Mouse (Mus musculus) megakaryocyte, embryonic 14.5 days (primary cell): ENCODE measurements around the gene Gnao1. TPM values are rescaled to one million over a fixed set of nuclear protein-coding genes. Genes with fewer than 3 reads are reported as not detected.

ENCODE experiments used
- H3K27me3 ChIP-seq: replicated peaks from 2 replicates; pipeline ENCODE3; 2012; ENCODE audit warnings: inconsistent platforms
- H3K36me3 ChIP-seq: replicated peaks from 2 replicates; pipeline ENCODE3; 2012; ENCODE audit warnings: low read length, inconsistent platforms, mixed read lengths
- H3K4me1 ChIP-seq: 2 replicates; pipeline ENCODE4 v1.6.1; 2012; ENCODE audit warnings: inconsistent platforms
- H3K4me3 ChIP-seq: replicated peaks from 2 replicates; pipeline ENCODE3; 2012; ENCODE audit warnings: moderate library complexity, mild to moderate bottlenecking, inconsistent platforms
- H3K9me3 ChIP-seq: 2 replicates; pipeline ENCODE4 v1.6.1; 2012; ENCODE audit warnings: inconsistent platforms
- FLI1 ChIP-seq: IDR thresholded peaks from 2 replicates; pipeline ENCODE4 v1.6.1; 2012; ENCODE audit warnings: low read length, inconsistent platforms, mixed read lengths
- GATA1 ChIP-seq: IDR thresholded peaks from 3 replicates; pipeline ENCODE4 v1.6.1; 2012; ENCODE audit warnings: mixed read lengths, low read length, inconsistent platforms, borderline replicate concordance
- polyA plus RNA-seq: library from polyadenylated mRNA; stranded (reverse); fragments of >175 nt; gene quantifications from 2 replicates; pipeline ENCODE4 v1.2.3, GENCODE M21; 2012; ENCODE audit warnings: low replicate concordance; ENCODE audit not compliant: insufficient read depth

Gene Gnao1
- polyA plus RNA-seq, 1 experiment, result not detected

DNA sequence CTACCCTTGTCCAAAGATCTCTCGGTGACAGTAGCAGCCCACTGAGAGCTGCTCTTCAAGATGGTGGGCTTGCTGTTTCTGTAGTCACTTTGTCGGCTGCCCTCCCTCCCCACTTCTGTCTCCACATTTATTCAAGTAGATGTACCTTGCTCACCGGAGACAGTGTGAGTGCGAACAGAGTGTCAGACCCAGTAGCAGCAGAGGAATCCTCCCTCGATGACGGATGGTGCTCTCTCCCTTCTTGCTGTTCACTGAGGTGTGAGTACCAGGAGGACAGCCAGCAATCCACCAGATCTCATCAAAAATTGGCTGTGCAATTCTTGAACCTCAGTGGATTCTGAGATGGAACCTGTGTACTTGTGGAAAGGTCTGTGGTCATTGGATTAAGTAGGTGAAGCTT lies 6.5 kb downstream of the Gnao1 start:
- no peak for TF ChIP-seq GATA1
- TF ChIP-seq FLI1, result no peak
- Histone ChIP-seq H3K4me1 (peaks cover 16% of the 10 kb centered on the region), H3K36me3 (no peaks in the 10 kb centered on the region), H3K4me3 (no peak overlapping the region), H3K27me3 (peaks cover 60% of the 10 kb centered on the region), H3K9me3 (peaks cover 7% of the 10 kb centered on the region)

DNA sequence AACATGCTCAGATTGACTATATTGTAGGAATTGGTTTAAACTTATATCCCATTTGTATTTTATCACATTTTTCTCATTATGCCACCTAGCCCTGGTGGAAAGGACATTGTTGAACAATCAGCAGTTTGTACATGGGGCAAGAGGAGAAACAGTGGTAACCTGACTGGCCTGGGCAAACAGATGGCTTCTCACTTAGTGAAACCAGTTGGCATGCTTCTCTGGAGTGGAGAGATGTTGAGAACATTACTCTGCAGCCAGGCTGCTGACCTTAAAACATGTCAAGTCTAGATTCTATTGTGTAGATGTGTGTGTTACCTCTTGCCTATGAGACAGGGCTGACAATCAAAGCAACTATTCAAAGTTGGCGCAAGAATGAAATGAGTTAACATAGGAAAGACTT lies 7.6 kb downstream of the Gnao1 start:
- peaks cover 49% of the 10 kb centered on the region for H3K27me3 ChIP-seq
- no peaks in the 10 kb centered on the region for H3K9me3 ChIP-seq
- H3K36me3 ChIP-seq, result no peaks in the 10 kb centered on the region
- no peak overlapping the region for H3K4me3 ChIP-seq
- TF ChIP-seq FLI1 (no peak), GATA1 (no peak)
- peaks cover 12% of the 10 kb centered on the region for H3K4me1 ChIP-seq

GRCm38 (mm10) chr8:93819929-93820328 lies 10.2 kb downstream of the Gnao1 start:
- H3K9me3 ChIP-seq, result no peaks in the 10 kb centered on the region
- H3K4me1 ChIP-seq, result no peaks in the 10 kb centered on the region
- TF ChIP-seq GATA1 (no peak), FLI1 (no peak)
- no peaks in the 10 kb centered on the region for H3K36me3 ChIP-seq
- H3K4me3 ChIP-seq, result no peak overlapping the region
- H3K27me3 ChIP-seq, result peaks cover 27% of the 10 kb centered on the region

GRCm38 (mm10) chr8:93821327-93821726 lies 11.6 kb downstream of the Gnao1 start:
- peaks cover 18% of the 10 kb centered on the region for H3K27me3 ChIP-seq
- no peaks in the 10 kb centered on the region for H3K4me1 ChIP-seq
- no peaks in the 10 kb centered on the region for H3K9me3 ChIP-seq
- H3K36me3 ChIP-seq, result no peaks in the 10 kb centered on the region
- H3K4me3 ChIP-seq, result no peak overlapping the region
- no peak for TF ChIP-seq GATA1
- TF ChIP-seq FLI1, result no peak

- H3K27me3 ChIP-seq, result peaks cover 7% of the 10 kb centered on the region
- TF ChIP-seq FLI1, result no peak
- TF ChIP-seq GATA1, result no peak
- H3K9me3 ChIP-seq, result peaks cover 4% of the 10 kb centered on the region; the same call in 1 of the 2 replicates
- no peak overlapping the region for H3K4me3 ChIP-seq
- no peaks in the 10 kb centered on the region for H3K4me1 ChIP-seq
- H3K36me3 ChIP-seq, result no peaks in the 10 kb centered on the region
Observed at GRCm38 (mm10) chr8:93825317-93825716, 15.6 kb downstream of the Gnao1 start.

DNA sequence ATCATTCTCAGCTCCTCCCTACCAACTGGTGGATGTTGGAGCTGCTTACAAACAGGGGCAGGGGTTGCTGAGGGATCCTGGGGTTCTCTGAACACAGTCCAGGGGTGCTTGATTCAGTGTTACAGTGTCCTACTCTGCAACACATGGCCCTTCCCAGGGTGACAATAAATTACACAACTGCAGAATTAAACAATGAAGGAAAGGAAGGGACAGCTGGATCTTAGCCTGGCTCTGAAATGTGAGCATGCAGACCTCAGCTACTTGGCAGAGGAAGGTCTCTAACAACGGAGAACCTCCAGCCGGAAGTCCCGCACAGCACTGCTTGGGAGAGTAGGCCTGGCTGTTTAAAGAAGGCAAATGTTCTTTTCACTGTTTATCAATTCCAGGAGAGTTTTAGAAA lies 20.9 kb downstream of the Gnao1 start:
- Histone ChIP-seq H3K27me3 (no peaks in the 10 kb centered on the region), H3K9me3 (peaks cover 4% of the 10 kb centered on the region; the same call in 1 of the 2 replicates), H3K4me3 (no peak overlapping the region), H3K36me3 (no peaks in the 10 kb centered on the region), H3K4me1 (no peaks in the 10 kb centered on the region)
- TF ChIP-seq GATA1 (no peak), FLI1 (no peak)

DNA sequence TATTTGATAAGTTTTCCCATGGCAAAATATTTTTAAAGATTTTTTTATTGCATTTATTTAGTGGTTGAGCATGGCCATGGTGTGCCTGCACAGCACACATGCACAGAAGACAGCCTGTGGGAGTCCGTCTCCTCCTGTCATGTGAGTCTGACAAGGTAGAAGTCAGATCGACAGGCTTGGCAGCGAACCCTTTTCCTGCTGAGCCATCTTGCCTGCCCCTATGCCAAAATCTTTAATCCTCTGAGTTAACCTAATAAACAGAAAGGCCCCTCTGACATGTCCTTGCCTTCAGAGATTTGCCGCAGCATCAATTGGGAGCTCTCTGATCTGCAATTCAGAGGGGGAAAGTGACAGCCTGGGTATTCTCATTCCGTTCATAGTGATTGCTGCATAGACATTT lies 26.0 kb downstream of the Gnao1 start:
- Histone ChIP-seq H3K36me3 (no peaks in the 10 kb centered on the region), H3K4me3 (no peak overlapping the region), H3K9me3 (no peaks in the 10 kb centered on the region), H3K4me1 (no peaks in the 10 kb centered on the region; the same call in 1 of the 2 replicates), H3K27me3 (peaks cover 10% of the 10 kb centered on the region)
- TF ChIP-seq GATA1 (no peak), FLI1 (no peak)

DNA sequence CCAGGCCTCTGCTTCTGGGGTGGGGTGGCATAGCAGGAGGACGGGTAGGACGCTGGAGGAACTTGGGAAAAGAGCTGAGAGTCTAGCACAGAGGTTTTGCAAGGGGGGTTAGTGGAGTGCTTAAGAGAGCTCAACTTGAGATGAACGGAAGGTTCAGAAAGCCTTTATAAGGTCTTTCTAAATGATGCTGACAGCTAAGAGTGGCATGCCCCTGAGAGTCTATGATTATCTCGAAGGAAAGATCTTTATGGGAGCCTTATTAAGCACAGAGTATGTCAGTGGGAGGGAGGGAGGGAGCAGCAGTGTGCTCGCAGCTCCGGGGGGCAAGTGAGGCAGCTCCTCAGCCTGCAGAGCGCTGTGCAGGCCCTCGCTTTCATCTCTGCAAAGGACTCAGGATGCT lies 29.3 kb downstream of the Gnao1 start:
- Histone ChIP-seq H3K27me3 (peaks cover 18% of the 10 kb centered on the region), H3K36me3 (no peaks in the 10 kb centered on the region), H3K9me3 (no peaks in the 10 kb centered on the region), H3K4me1 (peaks cover 5% of the 10 kb centered on the region; the same call in 1 of the 2 replicates), H3K4me3 (no peak overlapping the region)
- TF ChIP-seq FLI1 (no peak), GATA1 (no peak)

DNA sequence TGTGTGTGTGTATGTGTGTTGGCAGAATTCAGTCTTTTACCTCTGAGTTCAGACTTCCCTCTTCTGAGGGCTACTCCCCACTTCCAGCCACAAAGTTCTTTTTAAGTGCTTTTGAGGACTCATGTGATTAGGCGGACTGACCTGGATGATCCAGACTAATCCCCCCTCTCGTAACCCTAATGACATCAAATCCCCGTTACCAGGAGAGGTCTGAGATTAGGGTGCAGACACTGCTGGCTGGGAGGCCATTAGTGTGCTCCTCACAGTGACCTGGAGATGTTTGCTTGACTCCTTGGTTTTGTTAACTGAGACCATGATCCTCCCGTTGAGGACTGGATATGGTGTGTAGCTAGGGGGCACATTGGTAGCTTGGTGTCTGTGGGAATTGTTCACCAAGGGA lies 30.7 kb downstream of the Gnao1 start:
- Histone ChIP-seq H3K4me3 (no peak overlapping the region), H3K36me3 (no peaks in the 10 kb centered on the region), H3K27me3 (peaks cover 21% of the 10 kb centered on the region), H3K4me1 (peaks cover 5% of the 10 kb centered on the region; the same call in 1 of the 2 replicates), H3K9me3 (no peaks in the 10 kb centered on the region)
- TF ChIP-seq GATA1 (no peak), FLI1 (no peak)

GRCm38 (mm10) chr8:93840956-93841752 lies 31.4 kb downstream of the Gnao1 start:
- no peaks in the 10 kb centered on the region for H3K36me3 ChIP-seq
- no peaks in the 10 kb centered on the region for H3K9me3 ChIP-seq
- no peak for TF ChIP-seq GATA1
- TF ChIP-seq FLI1, result no peak

More at GRCm38 (mm10) chr8:93840956-93841752, 31.4 kb downstream of the Gnao1 start:
- Histone ChIP-seq H3K27me3 (peaks cover 21% of the 10 kb centered on the region), H3K4me3 (no peak overlapping the region), H3K4me1 (peaks cover 5% of the 10 kb centered on the region; the same call in 1 of the 2 replicates)
